Mouse (Mus musculus) CH12.LX (cell line): ENCODE results near the gene Gm20388. TPM values are rescaled to one million over a fixed set of nuclear protein-coding genes. Genes with fewer than 3 reads are reported as not detected.

ENCODE experiments used
- DNase-seq: peaks from one replicate; pipeline ENCODE4 v3.0.0-alpha.2; 2013; ENCODE audit errors: extremely low read depth
- H3K27ac ChIP-seq: 2 replicates; pipeline ENCODE4 v1.5.1; 2012; ENCODE audit warnings: low read depth, mild to moderate bottlenecking, control low read depth, moderate library complexity; ENCODE audit not compliant: insufficient read depth
- H3K27me3 ChIP-seq: replicated peaks from 2 replicates; pipeline ENCODE3; 2012; ENCODE audit warnings: inconsistent platforms
- H3K36me3 ChIP-seq, 2 experiments: replicated peaks in 1 of 2; 2 replicates each; pipeline versions ENCODE3 to v1.6.1; 2012; ENCODE audit warnings: inconsistent platforms in 1 of 2, low read length in 1 of 2, mild to moderate bottlenecking in 1 of 2, mixed read lengths in 1 of 2, moderate library complexity in 1 of 2; ENCODE audit not compliant: control insufficient read depth in 1 of 2, insufficient read depth in 1 of 2
- H3K4me1 ChIP-seq, 2 experiments: 2 replicates each; pipeline ENCODE4 v1.6.1; 2012; ENCODE audit warnings: inconsistent platforms in 1 of 2, moderate library complexity in 1 of 2; ENCODE audit not compliant: insufficient read depth in 2 of 2, control insufficient read depth in 1 of 2
- H3K4me2 ChIP-seq: 2 replicates; pipeline ENCODE4 v1.6.1; 2012; ENCODE audit warnings: low read depth, mild to moderate bottlenecking, control low read depth; ENCODE audit not compliant: poor library complexity, insufficient read depth, severe bottlenecking
- H3K4me3 ChIP-seq, 3 experiments: fragments of 150-350 bp in 1 of 3; sonication (generic) in 1 of 3; replicated peaks in 1 of 3; 2 replicates each; pipeline versions ENCODE3 to v1.5.1; 2011 to 2012; ENCODE audit warnings: low read depth in 2 of 3, low read length in 2 of 3, mild to moderate bottlenecking in 2 of 3, moderate library complexity in 2 of 3, control low read depth in 1 of 3, improper control_type of control experiment in 1 of 3, inconsistent platforms in 1 of 3, mixed read lengths in 1 of 3; ENCODE audit not compliant: poor library complexity in 1 of 3
- H3K79me2 ChIP-seq: replicated peaks from 2 replicates; pipeline ENCODE4 v1.6.1; 2012; ENCODE audit warnings: mild to moderate bottlenecking, moderate library complexity; ENCODE audit not compliant: control insufficient read depth, poor library complexity, insufficient read depth, severe bottlenecking; ENCODE audit errors: extremely low read depth
- H3K9ac ChIP-seq: 2 replicates; pipeline ENCODE4 v1.6.1; 2012; ENCODE audit warnings: low read depth, mild to moderate bottlenecking, control low read depth, moderate library complexity; ENCODE audit not compliant: insufficient read depth
- H3K9me3 ChIP-seq: replicated peaks from 2 replicates; pipeline ENCODE3; 2012; ENCODE audit warnings: low read length, inconsistent platforms, mixed read lengths
- BHLHE40 ChIP-seq: IDR thresholded peaks from 2 replicates; pipeline ENCODE4 v1.6.1; 2011; ENCODE audit warnings: mild to moderate bottlenecking, low read depth, low read length, improper control_type of control experiment
- CHD1 ChIP-seq: IDR thresholded peaks from 2 replicates; pipeline ENCODE4 v1.6.1; 2012; ENCODE audit warnings: low read depth, low read length, improper control_type of control experiment, inconsistent platforms
- ELF1 ChIP-seq: IDR thresholded peaks from 2 replicates; pipeline ENCODE4 v1.6.1; 2014; ENCODE audit warnings: low read depth, mild to moderate bottlenecking, inconsistent platforms, low read length, improper control_type of control experiment
- EP300 ChIP-seq: IDR thresholded peaks from 2 replicates; pipeline ENCODE4 v1.6.1; 2011; ENCODE audit warnings: low read length, improper control_type of control experiment
- GABPA ChIP-seq: IDR thresholded peaks from 2 replicates; pipeline ENCODE4 v1.6.1; 2012; ENCODE audit warnings: low read depth, low read length, improper control_type of control experiment, inconsistent platforms; ENCODE audit not compliant: insufficient replicate concordance
- HCFC1 ChIP-seq: IDR thresholded peaks from 2 replicates; pipeline ENCODE4 v1.6.1; 2012; ENCODE audit warnings: low read depth, mild to moderate bottlenecking, inconsistent platforms, low read length, improper control_type of control experiment
- IRF4 ChIP-seq: IDR thresholded peaks from 2 replicates; pipeline ENCODE4 v1.6.1; 2014; ENCODE audit warnings: low read depth, mild to moderate bottlenecking, inconsistent platforms, low read length, improper control_type of control experiment
- JUN ChIP-seq: IDR thresholded peaks from 2 replicates; pipeline ENCODE4 v1.6.1; 2011; ENCODE audit warnings: low read depth, mild to moderate bottlenecking, low read length, improper control_type of control experiment, moderate library complexity; ENCODE audit not compliant: insufficient read depth
- KAT2A ChIP-seq: IDR thresholded peaks from 2 replicates; pipeline ENCODE4 v1.6.1; 2012; ENCODE audit warnings: low read length, improper control_type of control experiment, inconsistent platforms; ENCODE audit not compliant: insufficient replicate concordance
- MAFK ChIP-seq: IDR thresholded peaks from 2 replicates; pipeline ENCODE4 v1.6.1; 2011; ENCODE audit warnings: low read length, improper control_type of control experiment; ENCODE audit not compliant: insufficient replicate concordance
- MAX ChIP-seq: IDR thresholded peaks from 2 replicates; pipeline ENCODE4 v1.6.1; 2011; ENCODE audit warnings: low read length, improper control_type of control experiment
- MXI1 ChIP-seq: IDR thresholded peaks from 2 replicates; pipeline ENCODE4 v1.6.1; 2011; ENCODE audit warnings: mild to moderate bottlenecking, low read depth, low read length, improper control_type of control experiment
- PAX5 ChIP-seq: IDR thresholded peaks from 2 replicates; pipeline ENCODE4 v1.6.1; 2012; ENCODE audit warnings: low read length, inconsistent platforms, mixed read lengths
- POLR2A ChIP-seq: IDR thresholded peaks from 2 replicates; pipeline ENCODE4 v1.6.1; 2011; ENCODE audit warnings: low read depth, mild to moderate bottlenecking, improper control_type of control experiment, low read length
- SIN3A ChIP-seq: IDR thresholded peaks from 2 replicates; pipeline ENCODE4 v1.6.1; 2012; ENCODE audit warnings: low read length, improper control_type of control experiment, inconsistent platforms
- UBTF ChIP-seq: IDR thresholded peaks from 2 replicates; pipeline ENCODE4 v1.6.1; 2012; ENCODE audit warnings: low read depth, mild to moderate bottlenecking, inconsistent platforms, low read length, improper control_type of control experiment, moderate library complexity
- USF1 ChIP-seq: IDR thresholded peaks from 2 replicates; pipeline ENCODE4 v1.6.1; 2014; ENCODE audit warnings: low read depth, mild to moderate bottlenecking, inconsistent platforms, low read length, improper control_type of control experiment
- USF2 ChIP-seq: conservative IDR thresholded peaks from 2 replicates; pipeline ENCODE4 v1.6.1; 2011; ENCODE audit warnings: low read depth, low read length, improper control_type of control experiment
- ZC3H11A ChIP-seq: IDR thresholded peaks from 2 replicates; pipeline ENCODE4 v1.6.1; 2012; ENCODE audit warnings: low read depth, mild to moderate bottlenecking, inconsistent platforms, low read length, improper control_type of control experiment
- ZMIZ1 ChIP-seq: IDR thresholded peaks from 2 replicates; pipeline ENCODE4 v1.6.1; 2012; ENCODE audit warnings: low read depth, mild to moderate bottlenecking, inconsistent platforms, low read length, improper control_type of control experiment
- ZNF384 ChIP-seq: IDR thresholded peaks from 2 replicates; pipeline ENCODE4 v1.6.1; 2012; ENCODE audit warnings: low read depth, low read length, improper control_type of control experiment, inconsistent platforms
- dilution Hi-C: fragments of 300-500 bp; cut with MboI; formaldehyde crosslinking; loops from 2 replicates; pipeline ENCODE4 v1.14.3; 2020; ENCODE audit warnings: low sequenced_read_pairs; ENCODE audit not compliant: extremely low pct_unique_long_range_greater_than_20kb, extremely low pct_ligation_motif_present
- in situ Hi-C: fragments of 300-500 bp; cut with MboI; formaldehyde crosslinking; loops from 3 replicates; pipeline ENCODE4 v1.14.3; 2019; ENCODE audit warnings: low sequenced_read_pairs, low pct_ligation_motif_present, low pct_unique_long_range_greater_than_20kb, mixed read lengths
- polyA plus RNA-seq: library from polyadenylated mRNA; unstranded; fragments of >175 nt; gene quantifications from 2 replicates; pipeline ENCODE4 v1.2.1, GENCODE M21; 2012; ENCODE audit warnings: low read depth; ENCODE audit not compliant: insufficient read length
- total RNA-seq, 2 experiments: library from RNA; depleted of rRNA; stranded (reverse); fragments of 300-350 nt in 1 of 2; fragments of >200 nt in 1 of 2; gene quantifications; 2 replicates each; pipeline ENCODE4 v1.2.3; 2012 to 2014

The Gm20388 gene
- total and polyA plus RNA-seq, 3 experiments, result 14.8 to 26.3 (median 22.2) TPM

- TF ChIP-seq CHD1 (peak; percentile 80; the same call in 1 of the 2 replicates), ELF1 (peak; percentile 62; the same call in 1 of the 2 replicates), POLR2A (no peak; the same call in 1 of the 2 replicates), KAT2A (peak; percentile 70; the same call in 1 of the 2 replicates), USF2 (no peak)
These were observed 2791.8 kb downstream of the Gm20388 start (continued) for GRCm38 (mm10) chr8:122702301-122702941.

- Histone ChIP-seq H3K4me1 (peaks cover 55 to 81% of the 10 kb centered on the region in 2 experiments), H3K4me3 (no peak overlapping the region), H3K36me3 (no peaks in the 10 kb centered on the region), H3K9ac (no peak overlapping the region), H3K4me2 (peak overlapping the region; percentile 25), H3K27me3 (peaks cover 5% of the 10 kb centered on the region), H3K79me2 (no peaks in the 10 kb centered on the region; the same call in 1 of the 2 replicates), H3K9me3 (no peaks in the 10 kb centered on the region)
- in situ Hi-C loops, result no loop called here
- TF ChIP-seq BHLHE40, result peak; percentile 96
- TF ChIP-seq KAT2A, result no peak
- TF ChIP-seq ZMIZ1, result no peak
- no peak for TF ChIP-seq ZC3H11A
- TF ChIP-seq JUN, result no peak
- TF ChIP-seq POLR2A, result no peak
- no peak for TF ChIP-seq UBTF
- peak; percentile 68 for TF ChIP-seq ZNF384
- no peak for TF ChIP-seq MAX
- TF ChIP-seq, all 38 proteins: peak for 2
- H3K27ac ChIP-seq, result peak overlapping the region; percentile 90
- DNase-seq, result no peak
- dilution Hi-C loops, result no loop called here
These were observed 2792.3 kb downstream of the Gm20388 start for GRCm38 (mm10) chr8:122702957-122703356.

- no peak overlapping the region for H3K9ac ChIP-seq
- H3K36me3 ChIP-seq, result no peaks in the 10 kb centered on the region
- 0 out of 2 replicates have a peak overlapping the region, but pooled peaks have one; percentile 19 for H3K4me2 ChIP-seq
- peaks cover 5% of the 10 kb centered on the region for H3K27me3 ChIP-seq
- H3K79me2 ChIP-seq, result no peaks in the 10 kb centered on the region; the same call in 1 of the 2 replicates
- H3K9me3 ChIP-seq, result no peaks in the 10 kb centered on the region
- H3K4me1 ChIP-seq, result peaks cover 52 to 78% of the 10 kb centered on the region in 2 experiments
- in situ Hi-C loops (no loop called here), dilution Hi-C loops (no loop called here)
- no peak overlapping the region for H3K4me3 ChIP-seq
- TF ChIP-seq MAFK (no peak), ELF1 (no peak), POLR2A (no peak), BHLHE40 (0 out of 2 replicates have a peak, but pooled peaks have one; percentile 2), PAX5 (no peak), GABPA (no peak), MXI1 (0 out of 2 replicates have a peak, but pooled peaks have one; percentile 43), USF1 (no peak), SIN3A (peak; percentile 54; the same call in 1 of the 2 replicates), EP300 (peak; percentile 8; the same call in 1 of the 2 replicates), IRF4 (0 out of 2 replicates have a peak, but pooled peaks have one; percentile 12), HCFC1 (no peak)
- H3K27ac ChIP-seq, result no peak overlapping the region
- DNase-seq, result no peak
These were observed 2794.0 kb downstream of the Gm20388 start for GRCm38 (mm10) chr8:122704612-122705011.
